Mouse (Mus musculus): ENCODE data around the gene Dnajb6. TPM values are rescaled to one million over a fixed set of nuclear protein-coding genes. Genes with fewer than 3 reads are reported as not detected.
A peak's percentile ranks its signal among the peaks of the same experiment; 100 is the strongest.

Dnajb6 gene
- total RNA-seq, 2 experiments from 2014 or later: 101 to 112 TPM

DNA sequence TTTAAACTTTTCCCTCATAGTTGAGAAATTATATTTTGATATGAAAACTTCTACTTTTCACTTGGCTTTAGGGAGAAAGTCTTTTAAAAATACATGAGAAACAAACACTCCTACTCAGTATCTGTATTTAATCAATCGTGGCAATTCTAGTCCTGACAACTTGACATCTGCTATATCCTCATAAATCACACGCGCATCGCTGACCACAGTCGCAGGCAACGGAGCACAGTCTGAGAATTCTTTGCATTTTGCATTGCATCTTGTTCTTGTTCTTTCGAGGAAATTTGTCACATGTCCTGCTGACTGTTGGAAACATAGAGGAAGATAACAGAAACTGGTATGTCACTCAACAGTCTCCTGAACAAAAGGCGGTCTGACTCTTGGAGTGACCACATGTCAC lies 116.9 kb downstream of the Dnajb6 start:
- DNase-seq: no peak

DNA sequence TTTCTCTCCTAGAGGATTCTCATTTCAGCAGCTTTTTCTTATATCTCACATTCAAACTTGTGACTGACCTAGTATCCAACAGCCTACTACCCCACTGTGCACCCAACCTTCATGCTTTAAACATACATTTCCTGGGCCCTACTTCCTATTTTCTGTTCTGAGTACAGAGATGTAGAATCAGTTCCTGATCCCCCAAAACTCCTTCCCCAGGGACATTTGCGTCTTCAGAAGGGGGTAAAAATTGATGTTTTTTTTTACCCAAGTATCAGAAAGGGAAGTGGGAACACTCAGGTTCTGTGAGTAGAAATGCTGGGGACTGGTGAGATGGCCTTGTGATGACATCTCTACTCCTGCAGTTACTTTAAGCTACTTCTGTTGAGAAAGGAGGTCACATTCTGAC lies 117.5 kb downstream of the Dnajb6 start:
- DNase-seq: no peak

DNA sequence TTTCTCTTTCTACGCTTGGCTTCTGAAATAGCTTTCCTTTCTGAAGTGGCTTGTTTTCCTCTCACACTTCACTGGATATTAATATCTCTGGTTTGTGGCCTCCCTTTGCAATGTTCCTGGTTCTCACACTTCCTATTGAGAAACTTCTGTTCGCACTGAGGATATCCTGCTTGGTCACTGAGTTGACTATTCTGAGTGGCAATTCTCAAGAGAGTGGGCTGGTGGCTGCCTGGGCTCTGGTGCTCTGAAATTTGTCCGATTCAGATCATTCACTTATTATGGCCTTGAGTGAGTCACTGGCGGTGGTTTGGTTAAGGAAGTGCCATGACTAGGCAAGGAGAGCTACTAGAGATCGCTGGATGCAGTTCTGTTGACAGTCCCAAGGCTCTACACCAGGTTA lies 118.9 kb downstream of the Dnajb6 start:
- peak; percentile 6 for DNase-seq

DNA sequence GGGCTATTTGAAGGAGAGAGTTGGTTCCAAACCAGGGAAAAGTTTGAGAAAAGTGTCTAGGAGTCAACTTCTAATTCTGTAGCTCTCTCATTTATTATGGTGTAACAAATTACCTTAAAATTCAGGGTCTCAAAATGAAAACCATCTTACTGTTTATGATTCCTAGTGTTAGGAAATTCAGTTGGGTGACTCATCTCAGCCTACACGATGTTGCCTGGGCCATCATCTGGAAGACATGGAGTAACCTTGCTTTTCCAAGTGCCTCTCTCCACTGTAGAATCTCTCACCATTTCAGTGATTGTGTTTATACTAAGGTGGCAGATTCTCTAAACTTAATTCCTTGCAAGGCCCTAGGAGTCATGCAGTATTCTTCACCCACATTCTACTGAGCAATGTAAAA lies 119.5 kb downstream of the Dnajb6 start:
- no peak for DNase-seq

DNA sequence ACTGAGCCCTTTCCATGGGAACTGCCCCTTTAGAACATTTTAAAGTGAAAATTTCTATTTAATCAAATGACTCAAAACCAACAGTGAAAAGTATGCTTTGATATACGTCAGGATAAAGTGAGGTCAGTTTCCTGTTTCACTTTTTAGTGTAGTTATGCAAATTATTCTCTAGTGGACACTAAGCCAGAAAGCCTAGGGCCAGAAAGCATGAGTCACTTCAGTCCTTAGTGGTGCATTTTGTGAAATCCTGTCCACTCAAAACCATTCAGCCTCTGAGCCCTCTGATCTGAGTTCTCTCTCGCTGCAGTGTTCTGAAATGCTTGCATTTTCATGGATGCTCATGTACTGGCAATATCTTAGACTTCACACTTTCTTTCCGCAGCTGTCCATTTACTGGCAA lies 126.0 kb downstream of the Dnajb6 start:
- DNase-seq: peak; percentile 3

DNA sequence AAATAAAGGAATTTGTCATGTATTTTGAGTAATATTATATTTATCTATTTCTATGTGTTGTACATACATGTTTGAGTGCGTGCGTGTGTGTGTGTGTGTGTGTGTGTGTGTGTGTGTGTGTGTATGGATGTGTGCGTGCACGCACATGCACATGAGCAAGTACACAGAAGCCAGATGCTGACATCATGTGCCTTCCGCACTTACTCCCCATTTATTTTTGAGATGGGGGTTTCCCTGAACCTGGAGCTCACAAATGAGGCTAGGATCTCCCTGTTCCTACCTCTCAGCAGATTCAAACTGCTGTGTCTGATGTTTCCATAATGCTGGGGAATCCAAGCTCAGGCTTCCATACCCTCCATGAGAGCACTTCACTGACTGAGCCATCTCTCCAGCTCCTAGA lies 126.9 kb downstream of the Dnajb6 start:
- no peak for DNase-seq

DNA sequence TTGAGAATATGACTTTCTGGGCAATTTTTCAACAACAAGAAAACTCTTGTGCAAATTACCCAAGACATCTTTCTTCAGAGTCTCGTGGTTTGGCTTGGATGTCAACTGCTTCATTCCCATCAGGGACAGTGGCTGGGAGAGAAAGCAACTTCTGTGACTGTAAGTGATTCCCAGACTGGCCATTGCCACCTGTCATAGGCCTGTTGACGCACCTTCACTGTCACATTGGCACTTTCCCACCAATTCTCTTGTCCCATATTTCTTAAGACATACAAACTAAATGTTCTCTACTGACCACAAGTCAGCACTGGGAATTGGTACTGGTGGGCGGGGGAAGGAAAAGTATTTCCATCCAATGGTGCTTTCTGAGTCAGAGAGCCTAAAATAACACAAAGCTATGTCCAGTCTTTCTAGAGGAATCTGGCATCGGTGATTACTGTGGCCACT lies 128.8 kb downstream of the Dnajb6 start:
- peak; percentile 28 for DNase-seq

DNA sequence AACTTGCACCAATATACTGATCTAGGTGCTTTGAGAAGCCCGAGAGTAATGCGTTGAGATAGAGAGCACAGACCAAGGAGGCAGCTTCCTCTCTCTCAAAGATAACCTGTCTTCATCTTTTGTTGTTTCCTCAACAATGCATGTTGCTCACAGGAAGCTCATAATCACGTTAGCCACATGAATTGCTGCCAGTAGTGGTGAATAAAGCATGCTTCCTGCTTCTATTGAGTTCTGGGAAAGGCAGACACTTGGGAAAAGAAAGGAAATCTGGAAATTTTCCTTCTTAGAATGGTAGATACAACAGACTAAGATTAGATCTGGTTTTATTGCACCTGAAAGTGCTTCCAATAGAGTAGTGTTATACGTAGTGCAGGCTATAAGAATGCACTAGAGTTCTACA lies 129.5 kb downstream of the Dnajb6 start:
- no peak for DNase-seq

Other genes with a start within 250 kb of the Dnajb6 start
- gene Ube3c, start 166.4 kb upstream of the Dnajb6 start, total RNA-seq (2021): 10 to 100 TPM; 43.1 to 48.6 TPM
- not detected for gene Gm5129, start 248 bp downstream of the Dnajb6 start, total RNA-seq (2021)

Data from adrenal gland, postnatal 10 days (tissue).